Mouse (Mus musculus) heart, adult 2 months (tissue): ENCODE measurements around the gene Fam13c. TPM values are rescaled to one million over a fixed set of nuclear protein-coding genes. Genes with fewer than 3 reads are reported as not detected.
"Not testable (repeated sequence)": the region's sequence is repeated elsewhere in the genome, so short reads cannot be mapped to it uniquely, and the experiment has no call there.

ENCODE experiments used
- DNase-seq, 2 experiments: peaks; one replicate each; pipeline ENCODE4 v3.0.0; 2021
- H3K27ac ChIP-seq: fragments of 200-600 bp; 2 replicates; pipeline ENCODE4 v1.8.1; 2022
- H3K27me3 ChIP-seq: fragments of 200-500 bp; 2 replicates; pipeline ENCODE4 v1.6.1; 2012; ENCODE audit warnings: mild to moderate bottlenecking, low read length, inconsistent platforms, mixed read lengths; ENCODE audit not compliant: control insufficient read depth, insufficient read depth
- H3K36me3 ChIP-seq: fragments of 200-500 bp; 2 replicates; pipeline ENCODE4 v1.6.1; 2012; ENCODE audit warnings: low read length, inconsistent platforms; ENCODE audit not compliant: control insufficient read depth, insufficient read depth
- H3K4me1 ChIP-seq: fragments of 200-500 bp; 2 replicates; pipeline ENCODE4 v1.6.1; 2011; ENCODE audit warnings: low read length; ENCODE audit not compliant: control insufficient read depth, insufficient read depth
- H3K4me3 ChIP-seq: fragments of 200-600 bp; 2 replicates; pipeline ENCODE4 v1.8.1; 2022
- H3K79me2 ChIP-seq: fragments of 200-500 bp; replicated peaks from 2 replicates; pipeline ENCODE4 v1.6.1; 2012; ENCODE audit warnings: mild to moderate bottlenecking, inconsistent platforms, low read length, moderate library complexity, mixed read lengths; ENCODE audit not compliant: control insufficient read depth, insufficient read depth
- H3K9ac ChIP-seq: fragments of 200-500 bp; 2 replicates; pipeline ENCODE4 v1.6.1; 2012; ENCODE audit warnings: low read depth, mild to moderate bottlenecking, control low read depth, inconsistent platforms, low read length, mixed read lengths
- CTCF ChIP-seq: fragments of 200-600 bp; IDR thresholded peaks from 2 replicates; pipeline ENCODE4 v1.8.1; 2022; ENCODE audit warnings: antibody characterized with exemption, mild to moderate bottlenecking, moderate library complexity
- EP300 ChIP-seq: fragments of 200-500 bp; IDR thresholded peaks from 2 replicates; pipeline ENCODE4 v1.6.1; 2011; ENCODE audit warnings: low read depth, low read length, control low read depth; ENCODE audit not compliant: insufficient read depth
- POLR2A ChIP-seq: fragments of 200-500 bp; IDR thresholded peaks from 2 replicates; pipeline ENCODE4 v1.6.1; 2011; ENCODE audit warnings: mild to moderate bottlenecking, low read depth, low read length, control low read depth; ENCODE audit not compliant: insufficient read depth
- WGBS: fragments of 180-500 bp; shearing (Covaris S2); methylation state at CpG from one replicate; pipeline ENCODE4 v1.1.7; 2018; 5-methylcytosine and 5-hydroxymethylcytosine counted together
- intact Hi-C: fragments of 180-260 bp; cut with DNase I; formaldehyde crosslinking; loops from one replicate; pipeline ENCODE4 v1.15.1; 2025
- polyA plus RNA-seq: library from polyadenylated mRNA; depleted of rRNA; stranded (reverse); fragments of >200 nt; gene quantifications from 2 replicates; pipeline ENCODE4 v1.2.3, GENCODE M21; 2012
- total RNA-seq, 2 experiments: library from RNA; stranded (reverse); gene quantifications; 2 replicates each; pipeline ENCODE4 v1.2.3; 2021

The Fam13c gene
- total and polyA plus RNA-seq, 3 experiments, result 2.8 to 5.5 (median 5.2) TPM

- no peaks in the 10 kb centered on the region for H3K27me3 ChIP-seq
- WGBS, result 74% methylated on average over 3 of the region's 3 CpGs
- H3K4me3 ChIP-seq, result no peak overlapping the region
- H3K27ac ChIP-seq, result no peak overlapping the region
- no peak for TF ChIP-seq POLR2A
- no peaks in the 10 kb centered on the region for H3K79me2 ChIP-seq
- peaks cover 5% of the 10 kb centered on the region for H3K4me1 ChIP-seq
- H3K9ac ChIP-seq, result no peak overlapping the region
- DNase-seq, result no peak
- intact Hi-C loops, result no loop called here
- peaks cover 2% of the 10 kb centered on the region for H3K36me3 ChIP-seq
Measured at GRCm38 (mm10) chr10:70433334-70433733, 6.9 kb upstream of the Fam13c start.

GRCm38 (mm10) chr10:70433736-70434135 lies 6.5 kb upstream of the Fam13c start:
- H3K27ac ChIP-seq, intact Hi-C loops, H3K27me3 ChIP-seq, H3K4me3 ChIP-seq, DNase-seq, H3K79me2 ChIP-seq, H3K4me1 ChIP-seq, H3K9ac ChIP-seq, H3K36me3 ChIP-seq: not testable (repeated sequence)
- WGBS, result 84% methylated on average over 5 of the region's 5 CpGs

- Histone ChIP-seq H3K9ac (no peak overlapping the region), H3K4me3 (no peak overlapping the region), H3K4me1 (peaks cover 7% of the 10 kb centered on the region), H3K36me3 (peaks cover 2% of the 10 kb centered on the region; the same call in 1 of the 2 replicates), H3K27ac (peak overlapping the region; percentile 64; the same call in 1 of the 2 replicates), H3K79me2 (no peaks in the 10 kb centered on the region), H3K27me3 (no peaks in the 10 kb centered on the region)
- intact Hi-C loops, result loop anchor here (5.0 kb wide), 1 partner anchor 54 kb away; no protein-coding TSS in a partner anchor
- no peak for DNase-seq
- 90% methylated on average over 4 of the region's 4 CpGs for WGBS
- TF ChIP-seq POLR2A (no peak), CTCF (no peak), EP300 (no peak)
Measured at GRCm38 (mm10) chr10:70436656-70437055, 3.6 kb upstream of the Fam13c start.

- DNase-seq, result peak; percentile 78 to 86
- Histone ChIP-seq H3K4me3 (no peak overlapping the region), H3K79me2 (no peaks in the 10 kb centered on the region), H3K9ac (no peak overlapping the region), H3K4me1 (peaks cover 7% of the 10 kb centered on the region), H3K27ac (peak overlapping the region; percentile 64), H3K27me3 (no peaks in the 10 kb centered on the region), H3K36me3 (peaks cover 4% of the 10 kb centered on the region; the same call in 1 of the 2 replicates)
- TF ChIP-seq EP300 (peak; percentile 95), CTCF (no peak), POLR2A (peak; percentile 53; the same call in 1 of the 2 replicates)
- 37% methylated on average over 5 of the region's 5 CpGs for WGBS
- intact Hi-C loops, result loop anchor here (5.0 kb wide), 1 partner anchor 55 kb away; no protein-coding TSS in a partner anchor
Measured at GRCm38 (mm10) chr10:70437289-70437688, 3.0 kb upstream of the Fam13c start.

- WGBS, result 1% methylated on average over 44 of the region's 44 CpGs
Measured at GRCm38 (mm10) chr10:70440639-70441461, 569 bp downstream of the Fam13c start.

GRCm38 (mm10) chr10:70442156-70442555 lies 1.9 kb downstream of the Fam13c start:
- H3K27ac ChIP-seq, result no peak overlapping the region
- intact Hi-C loops, result loop anchor here (5.0 kb wide), 1 partner anchor 75 kb away; no protein-coding TSS in a partner anchor
- H3K4me1 ChIP-seq, result peaks cover 10% of the 10 kb centered on the region
- no peaks in the 10 kb centered on the region for H3K27me3 ChIP-seq
- H3K4me3 ChIP-seq, result peak overlapping the region; percentile 18; the same call in 1 of the 2 replicates
- H3K36me3 ChIP-seq, result peaks cover 2% of the 10 kb centered on the region; the same call in 1 of the 2 replicates
- H3K9ac ChIP-seq, result peak overlapping the region; percentile 24; the same call in 1 of the 2 replicates
- no peaks in the 10 kb centered on the region for H3K79me2 ChIP-seq
- 91% methylated on average over 2 of the region's 2 CpGs for WGBS
- no peak for TF ChIP-seq CTCF
- TF ChIP-seq POLR2A, result no peak
- no peak for TF ChIP-seq EP300
- no peak for DNase-seq

More at GRCm38 (mm10) chr10:70440639-70441461, 569 bp downstream of the Fam13c start:
- no peaks in the 10 kb centered on the region for H3K27me3 ChIP-seq
- TF ChIP-seq EP300 (0 out of 2 replicates have a peak, but pooled peaks have one; percentile 13), POLR2A (peak; percentile 51), CTCF (0 out of 2 replicates have a peak, but pooled peaks have one; percentile 10)
- H3K4me1 ChIP-seq, result peaks cover 10% of the 10 kb centered on the region
- peaks cover 4% of the 10 kb centered on the region; the same call in 1 of the 2 replicates for H3K36me3 ChIP-seq
- peak overlapping the region; percentile 95 for H3K27ac ChIP-seq
- peak overlapping the region; percentile 66 for H3K9ac ChIP-seq
- DNase-seq, result peak; percentile 70 to 77
- no peaks in the 10 kb centered on the region for H3K79me2 ChIP-seq
- H3K4me3 ChIP-seq, result peak overlapping the region; percentile 54
- intact Hi-C loops, result loop anchor here (2.0 to 5.0 kb wide), 2 partner anchors 42 to 74 kb away; no protein-coding TSS in a partner anchor
